Mouse (Mus musculus) ES-Bruce4 (cell line): ENCODE measurements around the gene Hadha.

Experiments
- CTCF ChIP-seq: IDR thresholded peaks from one replicate; pipeline ENCODE4 v1.8.1; 2011; ENCODE audit warnings: low read depth, low read length
- EP300 ChIP-seq: IDR thresholded peaks from 2 replicates; pipeline ENCODE4 v1.6.1; 2011; ENCODE audit warnings: low read depth, low read length; ENCODE audit not compliant: insufficient read depth

GRCm38 (mm10) chr5:30161836-30162235 lies 6.9 kb upstream of the Hadha start:
- no peak for TF ChIP-seq CTCF
- no peak for TF ChIP-seq EP300
